Mouse (Mus musculus): ENCODE data around the gene A530032D15Rik.
"Not testable (repeated sequence)": the region's sequence is repeated elsewhere in the genome, so short reads cannot be mapped to it uniquely, and the experiment has no call there.

Gene A530032D15Rik

GRCm38 (mm10) chr1:85034394-85034793 is 75.3 kb downstream of the A530032D15Rik start:
- DNase-seq: not testable (repeated sequence)

GRCm38 (mm10) chr1:85033616-85034015 is 76.0 kb downstream of the A530032D15Rik start:
- DNase-seq: not testable (repeated sequence)
